Mouse (Mus musculus): Measurements from ENCODE around the gene Jagn1. TPM values are rescaled to one million over a fixed set of nuclear protein-coding genes. Genes with fewer than 3 reads are reported as not detected.
A peak's percentile ranks its signal among the peaks of the same experiment; 100 is the strongest.

Jagn1 gene
- polyA plus RNA-seq, 1 experiment: 28.4 TPM

DNA sequence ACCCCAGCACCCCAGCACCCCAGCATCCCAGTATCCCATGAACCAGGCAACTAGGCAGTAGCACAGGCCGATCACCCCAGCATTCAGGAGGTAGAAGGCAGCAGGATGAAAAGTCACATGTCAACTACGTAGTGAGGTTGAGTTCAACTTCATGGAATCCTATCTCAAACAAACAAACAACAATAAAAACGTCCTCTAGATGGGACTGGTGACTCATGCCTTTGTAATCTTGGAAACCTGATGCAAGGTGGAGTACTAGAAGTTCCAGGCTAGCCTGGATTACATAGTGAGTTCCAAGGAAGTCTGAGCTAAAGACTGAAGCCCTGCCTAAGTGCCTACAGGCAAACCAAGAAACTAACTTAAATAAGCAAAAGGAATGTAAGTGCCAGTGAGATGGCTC is 11.5 kb upstream of the Jagn1 start:
- H3K4me3 ChIP-seq (ENCODE audit: insufficient read depth, low read length): no peak overlapping the region
- H3K27ac ChIP-seq (ENCODE audit: insufficient read depth, low read depth, low read length): no peak overlapping the region

DNA sequence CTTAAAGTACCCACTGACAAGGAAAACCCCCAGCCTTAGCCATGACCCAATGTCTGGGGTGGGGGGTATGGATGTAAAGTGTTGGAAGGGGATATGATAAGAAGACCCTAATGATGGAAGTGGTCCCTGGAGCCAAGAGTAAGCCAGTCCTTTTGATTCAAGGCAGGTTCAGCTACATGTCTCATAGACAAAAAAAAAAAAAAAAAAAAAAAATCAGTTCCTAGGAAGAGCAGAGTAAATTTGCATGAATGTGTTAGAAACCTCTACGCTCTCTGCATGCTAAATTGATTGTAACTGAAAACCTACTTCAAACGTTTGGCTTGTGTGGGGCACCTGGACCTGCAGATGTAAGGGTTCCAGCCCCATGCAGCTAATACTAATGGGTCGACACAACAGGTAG is 10.6 kb upstream of the Jagn1 start:
- Histone ChIP-seq H3K4me1 (ENCODE audit: control insufficient read depth, insufficient read depth, low read length) (0 out of 2 replicates have a peak, but pooled peaks cover 2% of the 10 kb centered on the region), H3K4me3 (ENCODE audit: insufficient read depth, low read length) (no peak overlapping the region), H3K27ac (ENCODE audit: insufficient read depth, low read depth, low read length) (no peak overlapping the region)
- TF ChIP-seq CTCF (IDR thresholded peaks at IDR 0.05; ENCODE audit: low read depth, low read length): no peak

More for the DNA sequence above, 11.5 kb upstream of the Jagn1 start:
- 0 out of 2 replicates have a peak, but pooled peaks cover under 1% of the 10 kb centered on the region for H3K4me1 ChIP-seq (ENCODE audit: control insufficient read depth, insufficient read depth, low read length)
- TF ChIP-seq CTCF (IDR thresholded peaks at IDR 0.05; ENCODE audit: low read depth, low read length) (no peak), POLR2A (IDR thresholded peaks at IDR 0.05; ENCODE audit: borderline replicate concordance, low read depth, low read length) (no peak)

DNA sequence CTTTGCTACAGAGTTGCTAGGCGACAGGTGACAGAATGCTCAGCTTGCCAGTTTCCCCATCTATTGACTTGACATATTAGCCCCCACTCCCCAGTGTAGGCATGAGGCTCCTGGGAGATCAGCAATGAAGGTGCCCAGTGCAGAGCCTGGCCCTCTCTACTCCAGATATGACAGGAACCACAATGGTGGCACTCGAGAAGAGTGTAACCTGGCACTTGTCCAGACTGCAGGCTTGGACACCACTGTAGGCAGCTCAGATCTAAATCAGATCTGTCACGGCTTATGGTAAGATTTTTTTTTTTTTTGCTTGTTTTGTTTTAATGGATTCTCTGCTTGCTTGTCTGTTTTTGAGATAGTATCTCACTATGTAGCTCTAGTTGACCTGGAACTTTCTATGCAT is 8.7 kb upstream of the Jagn1 start:
- no peak overlapping the region for H3K4me3 ChIP-seq (ENCODE audit: insufficient read depth, low read length)
- TF ChIP-seq CTCF (IDR thresholded peaks at IDR 0.05; ENCODE audit: low read depth, low read length) (no peak), POLR2A (IDR thresholded peaks at IDR 0.05; ENCODE audit: borderline replicate concordance, low read depth, low read length) (no peak)
- no peak overlapping the region for H3K27ac ChIP-seq (ENCODE audit: insufficient read depth, low read depth, low read length)
- 0 out of 2 replicates have a peak, but pooled peaks cover 2% of the 10 kb centered on the region for H3K4me1 ChIP-seq (ENCODE audit: control insufficient read depth, insufficient read depth, low read length)

DNA sequence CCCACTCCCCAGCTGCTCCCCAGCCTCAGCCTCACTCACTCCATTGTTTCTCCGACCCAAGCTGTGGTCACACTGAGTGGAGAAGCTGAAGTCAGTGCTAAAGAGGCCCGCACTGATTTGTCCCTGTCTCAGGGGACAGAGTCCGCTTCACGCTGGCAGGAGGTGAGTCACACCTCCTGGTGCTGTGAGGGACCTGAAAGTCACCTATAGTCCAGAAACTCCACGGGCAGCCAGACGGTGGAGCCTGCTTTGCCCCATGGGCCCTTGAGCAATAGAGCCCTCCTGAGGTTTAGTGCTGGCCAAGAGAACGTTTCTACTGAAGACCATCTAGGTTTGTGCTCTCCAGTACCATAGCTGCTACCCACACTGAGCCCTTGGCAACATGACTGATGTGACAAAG is 7.7 kb upstream of the Jagn1 start:
- Histone ChIP-seq H3K4me1 (ENCODE audit: control insufficient read depth, insufficient read depth, low read length) (0 out of 2 replicates have a peak, but pooled peaks cover 2% of the 10 kb centered on the region), H3K4me3 (ENCODE audit: insufficient read depth, low read length) (no peak overlapping the region), H3K27ac (ENCODE audit: insufficient read depth, low read depth, low read length) (no peak overlapping the region)
- no peak for TF ChIP-seq CTCF (IDR thresholded peaks at IDR 0.05; ENCODE audit: low read depth, low read length)
- TF ChIP-seq POLR2A (IDR thresholded peaks at IDR 0.05; ENCODE audit: borderline replicate concordance, low read depth, low read length): no peak

DNA sequence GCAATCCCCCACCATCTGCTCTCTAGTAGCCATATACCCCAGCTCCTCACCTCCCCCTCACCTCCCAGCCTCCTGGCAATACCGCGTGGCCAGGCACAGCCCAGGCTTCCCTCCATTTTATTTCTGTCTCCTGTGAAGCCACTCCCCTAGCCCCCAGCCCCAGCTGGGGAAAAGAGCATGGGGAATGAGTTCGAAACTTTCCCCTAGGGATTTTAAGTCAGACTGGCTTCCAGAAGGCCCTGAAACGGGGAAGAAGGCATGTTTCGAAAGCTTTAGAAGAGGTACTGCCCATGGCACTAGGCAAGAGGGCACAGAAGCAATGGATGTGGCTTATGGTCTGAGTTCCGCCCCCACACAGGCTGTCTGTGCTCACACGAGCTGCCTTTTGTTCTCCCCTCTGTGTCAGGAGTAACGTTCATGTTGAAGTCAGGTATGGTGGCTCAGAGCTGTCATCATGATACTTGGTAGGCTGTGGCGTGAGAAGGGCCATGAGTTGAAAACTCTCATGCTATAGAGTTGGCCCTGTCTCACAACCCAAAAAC is 6.6 kb upstream of the Jagn1 start, which contains the start of gene Cidec:
Gene Cidec (minus strand): TSS at position 97 of the 542 bp plus-strand sequence.
- H3K27ac ChIP-seq (ENCODE audit: insufficient read depth, low read depth, low read length): no peak within 1 kb of the TSS
- 0 out of 2 replicates have a peak, but pooled peaks cover 2% of the 10 kb centered on the region for H3K4me1 ChIP-seq (ENCODE audit: control insufficient read depth, insufficient read depth, low read length)
- TF ChIP-seq POLR2A (IDR thresholded peaks at IDR 0.05; ENCODE audit: borderline replicate concordance, low read depth, low read length) (no peak), CTCF (IDR thresholded peaks at IDR 0.05; ENCODE audit: low read depth, low read length) (no peak)
- H3K4me3 ChIP-seq (ENCODE audit: insufficient read depth, low read length): no peak within 1 kb of the TSS

DNA sequence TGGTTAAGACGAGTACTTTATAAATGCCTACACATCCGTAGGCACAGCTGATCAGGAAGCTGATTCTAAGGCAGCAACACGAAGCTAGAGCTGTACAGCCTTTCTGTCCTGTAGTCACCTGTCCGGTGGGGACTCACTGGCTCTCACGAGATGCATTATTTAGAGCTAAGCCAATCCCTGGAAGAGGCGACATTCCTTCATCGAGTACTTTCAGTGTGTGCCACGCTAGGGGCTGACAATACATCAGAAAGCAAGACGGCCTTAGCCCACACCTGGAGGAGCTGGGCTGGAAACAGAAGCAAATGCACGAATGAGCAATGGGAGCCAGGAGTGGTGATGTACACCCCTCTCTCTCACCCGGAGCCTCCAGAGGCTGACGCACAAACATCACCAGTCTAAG is 5.2 kb upstream of the Jagn1 start:
- H3K4me1 ChIP-seq (ENCODE audit: control insufficient read depth, insufficient read depth, low read length): peaks cover 5% of the 10 kb centered on the region; the same call in 1 of the 2 replicates
- no peak overlapping the region for H3K4me3 ChIP-seq (ENCODE audit: insufficient read depth, low read length)
- no peak for TF ChIP-seq POLR2A (IDR thresholded peaks at IDR 0.05; ENCODE audit: borderline replicate concordance, low read depth, low read length)
- TF ChIP-seq CTCF (IDR thresholded peaks at IDR 0.05; ENCODE audit: low read depth, low read length): no peak
- H3K27ac ChIP-seq (ENCODE audit: insufficient read depth, low read depth, low read length): no peak overlapping the region

DNA sequence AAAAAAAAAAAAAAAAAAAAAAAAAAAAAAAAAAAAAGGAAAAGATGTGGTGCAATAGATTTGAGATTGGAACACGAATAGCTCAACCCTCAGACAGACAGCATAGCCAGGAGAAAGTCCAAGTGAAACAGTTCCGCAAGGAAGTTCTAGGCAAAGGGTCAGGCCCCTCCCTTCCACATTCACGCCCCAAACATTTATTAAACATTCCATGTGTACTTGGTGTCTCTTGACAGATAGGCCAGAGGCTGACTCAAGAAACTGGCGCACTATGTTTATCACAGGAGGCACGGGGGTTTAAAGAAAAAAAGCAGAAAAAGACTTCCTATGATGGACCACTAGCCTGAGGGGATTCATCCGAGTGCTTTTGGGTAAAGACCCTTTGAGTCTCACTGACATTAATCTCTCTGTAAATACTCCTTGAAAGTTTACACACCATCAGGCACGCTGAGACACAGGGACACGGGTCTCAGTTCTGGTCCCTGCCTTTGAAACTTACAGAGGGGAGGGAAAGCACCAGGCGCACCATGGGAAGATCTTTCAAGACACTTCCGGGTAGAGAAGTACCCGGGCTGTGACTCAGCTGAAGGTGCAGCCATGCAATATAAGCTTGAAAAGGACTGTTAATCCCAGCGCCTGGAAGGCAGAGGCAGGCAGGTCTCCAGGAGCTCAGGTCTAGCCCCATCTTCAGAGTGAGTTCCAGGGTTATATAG is 3.5 kb upstream of the Jagn1 start:
- no peak for TF ChIP-seq POLR2A (IDR thresholded peaks at IDR 0.05; ENCODE audit: borderline replicate concordance, low read depth, low read length)
- TF ChIP-seq CTCF (IDR thresholded peaks at IDR 0.05; ENCODE audit: low read depth, low read length): no peak
- Histone ChIP-seq H3K4me3 (ENCODE audit: insufficient read depth, low read length) (no peak overlapping the region), H3K4me1 (ENCODE audit: control insufficient read depth, insufficient read depth, low read length) (peaks cover 12% of the 10 kb centered on the region), H3K27ac (ENCODE audit: insufficient read depth, low read depth, low read length) (no peak overlapping the region)

DNA sequence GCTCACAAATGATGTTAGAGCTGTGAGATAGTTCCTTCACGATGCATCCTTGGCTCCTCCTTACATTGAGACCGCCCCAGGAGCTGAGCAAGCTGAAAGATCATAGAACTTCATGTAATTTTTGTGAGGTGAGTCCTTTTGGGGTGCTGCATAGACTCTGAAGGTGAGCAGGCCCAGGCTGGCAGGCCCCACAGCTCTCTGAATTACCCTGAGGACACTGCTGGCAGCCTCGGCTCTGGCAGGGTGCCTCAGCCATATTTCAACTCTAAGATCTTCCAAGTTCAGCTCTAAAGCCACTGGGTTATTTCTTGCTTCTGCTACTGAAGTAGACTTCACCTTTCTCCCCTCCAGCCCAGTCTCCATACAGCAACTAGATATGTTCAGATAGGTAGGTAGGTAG is 1.7 kb upstream of the Jagn1 start:
- H3K4me3 ChIP-seq (ENCODE audit: insufficient read depth, low read length): no peak overlapping the region
- H3K27ac ChIP-seq (ENCODE audit: insufficient read depth, low read depth, low read length): no peak overlapping the region
- no peak for TF ChIP-seq POLR2A (IDR thresholded peaks at IDR 0.05; ENCODE audit: borderline replicate concordance, low read depth, low read length)
- TF ChIP-seq CTCF (IDR thresholded peaks at IDR 0.05; ENCODE audit: low read depth, low read length): no peak
- H3K4me1 ChIP-seq (ENCODE audit: control insufficient read depth, insufficient read depth, low read length): peaks cover 12% of the 10 kb centered on the region

DNA sequence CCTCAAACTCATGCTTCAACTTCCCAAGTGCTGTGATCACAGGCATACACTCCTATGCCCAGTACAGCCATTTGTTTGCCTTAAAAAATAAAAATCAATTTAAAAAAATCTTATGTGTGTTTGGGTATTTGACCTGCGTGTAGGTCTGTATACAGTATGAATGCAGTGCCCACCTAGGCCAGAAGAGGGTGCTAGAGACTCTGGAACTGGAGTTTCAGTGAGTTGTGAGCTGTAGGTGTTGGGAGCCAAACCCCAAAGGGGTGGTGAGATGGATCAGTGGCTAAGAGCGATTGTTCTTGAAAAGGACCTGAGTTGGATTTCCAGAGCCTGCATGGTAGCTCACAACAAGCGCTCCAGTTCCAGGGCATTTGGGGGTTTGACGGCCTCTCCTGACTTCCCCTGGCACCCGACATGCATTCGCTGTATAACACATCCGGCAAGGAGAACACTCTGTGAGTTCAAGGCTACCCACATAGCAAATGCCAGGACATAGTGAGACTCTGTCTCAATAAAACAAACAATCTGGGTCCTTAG is 1.2 kb upstream of the Jagn1 start:
- no peak overlapping the region for H3K27ac ChIP-seq (ENCODE audit: insufficient read depth, low read depth, low read length)
- H3K4me1 ChIP-seq (ENCODE audit: control insufficient read depth, insufficient read depth, low read length): peaks cover 10% of the 10 kb centered on the region
- TF ChIP-seq POLR2A (IDR thresholded peaks at IDR 0.05; ENCODE audit: borderline replicate concordance, low read depth, low read length) (no peak), CTCF (IDR thresholded peaks at IDR 0.05; ENCODE audit: low read depth, low read length) (peak; percentile 49)
- no peak overlapping the region for H3K4me3 ChIP-seq (ENCODE audit: insufficient read depth, low read length)

DNA sequence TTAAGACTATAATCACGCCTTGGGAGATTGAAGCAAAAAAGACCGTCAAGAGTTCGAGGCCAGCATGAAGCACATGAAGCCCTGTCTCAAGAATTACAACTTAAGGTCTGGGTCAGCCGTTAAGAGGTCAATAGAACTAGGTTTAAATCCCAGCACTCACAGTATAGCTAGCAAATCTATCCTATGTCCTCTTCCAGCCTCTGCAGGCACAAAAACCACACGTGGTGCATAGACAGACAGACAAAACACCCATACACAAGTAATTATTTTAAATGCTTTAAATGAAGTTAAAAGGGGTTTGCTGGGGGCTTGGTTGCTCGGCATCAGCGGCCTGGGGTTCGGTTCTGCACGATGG is 305 bp upstream of the Jagn1 start:
- peak overlapping the region; percentile 22; the same call in 1 of the 2 replicates for H3K4me3 ChIP-seq (ENCODE audit: insufficient read depth, low read length)
- no peak overlapping the region for H3K27ac ChIP-seq (ENCODE audit: insufficient read depth, low read depth, low read length)

More for the DNA sequence above, 305 bp upstream of the Jagn1 start:
- peaks cover 10% of the 10 kb centered on the region for H3K4me1 ChIP-seq (ENCODE audit: control insufficient read depth, insufficient read depth, low read length)
- no peak for TF ChIP-seq POLR2A (IDR thresholded peaks at IDR 0.05; ENCODE audit: borderline replicate concordance, low read depth, low read length)
- no peak for TF ChIP-seq CTCF (IDR thresholded peaks at IDR 0.05; ENCODE audit: low read depth, low read length)

All from bone marrow macrophage, adult 2 months (primary cell).